Mouse (Mus musculus) lung, postnatal 14 days (tissue): ENCODE measurements around the gene Kcnip1.

ENCODE experiments used
- DNase-seq: peaks from one replicate; pipeline ENCODE4 v3.0.0; 2021

Kcnip1 gene

GRCm38 (mm10) chr11:33821331-33821730 is 171.6 kb downstream of the Kcnip1 start:
- no peak for DNase-seq

- DNase-seq, result no peak
Measured at GRCm38 (mm10) chr11:33820876-33821275, 172.1 kb downstream of the Kcnip1 start.

- DNase-seq, result no peak
Measured at GRCm38 (mm10) chr11:33818861-33819503, 174.0 kb downstream of the Kcnip1 start.

GRCm38 (mm10) chr11:33816020-33816419 is 176.9 kb downstream of the Kcnip1 start:
- no peak for DNase-seq

- DNase-seq, result no peak
Measured at GRCm38 (mm10) chr11:33810105-33810504, 182.8 kb downstream of the Kcnip1 start.

GRCm38 (mm10) chr11:33803093-33803492 is 189.9 kb downstream of the Kcnip1 start:
- DNase-seq, result no peak

GRCm38 (mm10) chr11:33800436-33801088 is 192.4 kb downstream of the Kcnip1 start:
- no peak for DNase-seq

- DNase-seq, result peak; percentile 26
Measured at GRCm38 (mm10) chr11:33799933-33800332, 193.0 kb downstream of the Kcnip1 start.

- DNase-seq, result no peak
Measured at GRCm38 (mm10) chr11:33798094-33798648, 194.8 kb downstream of the Kcnip1 start.

GRCm38 (mm10) chr11:33787362-33787761 is 205.6 kb downstream of the Kcnip1 start:
- DNase-seq, result peak; percentile 54

GRCm38 (mm10) chr11:33786572-33786971 is 206.4 kb downstream of the Kcnip1 start:
- no peak for DNase-seq

- no peak for DNase-seq
Measured at GRCm38 (mm10) chr11:33781561-33781971, 211.4 kb downstream of the Kcnip1 start.

GRCm38 (mm10) chr11:33780263-33780662 is 212.7 kb downstream of the Kcnip1 start:
- no peak for DNase-seq

GRCm38 (mm10) chr11:33772615-33773141 is 220.3 kb downstream of the Kcnip1 start:
- DNase-seq, result no peak

- DNase-seq, result no peak
Measured at GRCm38 (mm10) chr11:33772043-33772442, 220.9 kb downstream of the Kcnip1 start.

GRCm38 (mm10) chr11:33766976-33767938 is 225.7 kb downstream of the Kcnip1 start:
- no peak for DNase-seq

- no peak for DNase-seq
Measured at GRCm38 (mm10) chr11:33761201-33761755, 231.7 kb downstream of the Kcnip1 start.

GRCm38 (mm10) chr11:33756624-33757023 is 236.3 kb downstream of the Kcnip1 start:
- DNase-seq, result no peak

GRCm38 (mm10) chr11:33752431-33752873 is 240.5 kb downstream of the Kcnip1 start:
- DNase-seq, result no peak

GRCm38 (mm10) chr11:33751503-33751902 is 241.4 kb downstream of the Kcnip1 start:
- no peak for DNase-seq

GRCm38 (mm10) chr11:33749979-33750378 is 243.0 kb downstream of the Kcnip1 start:
- DNase-seq, result peak; percentile 54

- no peak for DNase-seq
Measured at GRCm38 (mm10) chr11:33749408-33749807, 243.5 kb downstream of the Kcnip1 start.
